Mouse (Mus musculus) thymus, adult 2 months (tissue): Measurements from ENCODE around the gene Ankrd24. TPM values are rescaled to one million over a fixed set of nuclear protein-coding genes. Genes with fewer than 3 reads are reported as not detected.

Experiments
- DNase-seq: peaks from one replicate; pipeline ENCODE4 v3.0.0; 2021
- H3K27ac ChIP-seq: fragments of 200-500 bp; 2 replicates; pipeline ENCODE4 v1.5.1; 2012; ENCODE audit warnings: low read length, control low read depth; ENCODE audit not compliant: control insufficient read depth, insufficient read depth
- H3K27me3 ChIP-seq: fragments of 200-500 bp; 2 replicates; pipeline ENCODE4 v1.6.1; 2012; ENCODE audit warnings: mild to moderate bottlenecking, low read length, moderate library complexity, mixed read lengths; ENCODE audit not compliant: control insufficient read depth, insufficient read depth
- H3K36me3 ChIP-seq: fragments of 200-500 bp; 2 replicates; pipeline ENCODE4 v1.6.1; 2012; ENCODE audit warnings: mild to moderate bottlenecking, low read length, moderate library complexity; ENCODE audit not compliant: control insufficient read depth, insufficient read depth
- H3K4me1 ChIP-seq: fragments of 200-500 bp; replicated peaks from 2 replicates; pipeline ENCODE4 v1.6.1; 2012; ENCODE audit warnings: low read length; ENCODE audit not compliant: control insufficient read depth, insufficient read depth
- H3K4me3 ChIP-seq: fragments of 200-500 bp; 2 replicates; pipeline ENCODE4 v1.5.1; 2012; ENCODE audit warnings: mild to moderate bottlenecking, low read length, control low read depth, moderate library complexity; ENCODE audit not compliant: control insufficient read depth, insufficient read depth
- CTCF ChIP-seq: fragments of 200-500 bp; IDR thresholded peaks from 2 replicates; pipeline ENCODE4 v1.5.1; 2012; ENCODE audit warnings: mild to moderate bottlenecking, control low read depth, low read length, moderate library complexity, borderline replicate concordance; ENCODE audit not compliant: control insufficient read depth, poor library complexity, insufficient read depth; ENCODE audit errors: extremely low read depth
- POLR2A ChIP-seq: fragments of 200-500 bp; IDR thresholded peaks from 2 replicates; pipeline ENCODE4 v1.6.1; 2012; ENCODE audit warnings: mild to moderate bottlenecking, low read length, control low read depth, moderate library complexity; ENCODE audit not compliant: control insufficient read depth, poor library complexity, insufficient read depth; ENCODE audit errors: extremely low read depth
- WGBS: fragments of 180-500 bp; shearing (Covaris S2); methylation state at CpG from one replicate; pipeline ENCODE4 v1.1.7; 2018; 5-methylcytosine and 5-hydroxymethylcytosine counted together
- polyA plus RNA-seq: library from polyadenylated mRNA; depleted of rRNA; stranded (reverse); fragments of >200 nt; gene quantifications from 2 replicates; pipeline ENCODE4 v1.2.3, GENCODE M21; 2012

The Ankrd24 gene
- polyA plus RNA-seq, 1 experiment: 19.1 TPM

GRCm38 (mm10) chr10:81615486-81615885 is 12.9 kb upstream of the Ankrd24 start:
- Histone ChIP-seq H3K27ac (no peak overlapping the region), H3K4me1 (no peaks in the 10 kb centered on the region), H3K36me3 (no peaks in the 10 kb centered on the region), H3K27me3 (no peaks in the 10 kb centered on the region), H3K4me3 (no peak overlapping the region)
- TF ChIP-seq CTCF (no peak), POLR2A (no peak)
- WGBS: 88% methylated on average over 6 of the region's 6 CpGs
- DNase-seq: no peak

DNA sequence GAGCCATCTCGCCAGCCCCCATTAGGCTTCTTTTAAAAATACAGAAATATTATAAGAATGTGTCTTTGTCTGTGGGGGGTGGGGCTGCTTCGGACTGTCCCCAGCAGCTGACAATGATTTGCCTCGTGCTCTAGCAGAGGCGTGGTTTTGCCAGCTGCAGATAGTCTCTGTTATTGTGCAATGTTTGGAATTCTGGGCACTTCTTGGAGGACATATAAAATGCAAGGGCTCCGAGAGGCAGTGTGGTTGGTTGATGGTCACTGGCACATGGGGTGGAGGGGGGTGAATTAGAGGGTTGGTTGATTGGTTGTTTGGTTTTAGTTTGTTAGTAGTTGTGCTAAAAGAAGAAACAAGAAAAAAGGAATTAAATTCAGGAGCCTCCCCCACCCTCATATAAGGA is 8.4 kb upstream of the Ankrd24 start:
- H3K4me1 ChIP-seq: no peaks in the 10 kb centered on the region
- 83% methylated on average over 5 of the region's 5 CpGs for WGBS
- TF ChIP-seq CTCF: no peak
- TF ChIP-seq POLR2A: no peak
- 0 out of 2 replicates have a peak, but pooled peaks cover 4% of the 10 kb centered on the region for H3K36me3 ChIP-seq
- no peak overlapping the region for H3K4me3 ChIP-seq
- H3K27ac ChIP-seq: no peak overlapping the region
- no peaks in the 10 kb centered on the region for H3K27me3 ChIP-seq
- no peak for DNase-seq

DNA sequence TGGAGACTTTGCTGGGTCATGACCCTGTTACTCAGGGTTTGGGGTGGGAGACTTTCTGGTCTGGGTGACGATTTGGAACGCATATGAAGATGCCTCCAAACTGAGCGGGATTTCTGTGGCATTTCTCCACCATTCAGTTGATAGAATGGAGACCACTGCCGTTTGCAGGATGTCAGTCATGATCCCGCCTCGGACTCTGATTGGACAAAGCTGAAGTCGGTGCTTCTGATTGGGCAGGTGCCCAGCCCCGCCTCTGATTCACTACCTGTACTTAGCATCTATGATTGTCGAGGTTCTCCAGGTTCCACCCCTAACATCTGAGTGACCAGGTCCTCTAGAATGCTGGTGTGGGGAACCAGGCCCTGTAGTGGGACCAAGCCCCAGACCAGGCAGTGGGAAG is 7.6 kb upstream of the Ankrd24 start:
- DNase-seq: no peak
- no peak for TF ChIP-seq CTCF
- TF ChIP-seq POLR2A: no peak
- Histone ChIP-seq H3K4me3 (no peak overlapping the region), H3K27ac (no peak overlapping the region), H3K27me3 (no peaks in the 10 kb centered on the region), H3K4me1 (no peaks in the 10 kb centered on the region), H3K36me3 (0 out of 2 replicates have a peak, but pooled peaks cover 4% of the 10 kb centered on the region)
- whole genome bisulfite sequencing: 83% methylated on average over 9 of the region's 9 CpGs

DNA sequence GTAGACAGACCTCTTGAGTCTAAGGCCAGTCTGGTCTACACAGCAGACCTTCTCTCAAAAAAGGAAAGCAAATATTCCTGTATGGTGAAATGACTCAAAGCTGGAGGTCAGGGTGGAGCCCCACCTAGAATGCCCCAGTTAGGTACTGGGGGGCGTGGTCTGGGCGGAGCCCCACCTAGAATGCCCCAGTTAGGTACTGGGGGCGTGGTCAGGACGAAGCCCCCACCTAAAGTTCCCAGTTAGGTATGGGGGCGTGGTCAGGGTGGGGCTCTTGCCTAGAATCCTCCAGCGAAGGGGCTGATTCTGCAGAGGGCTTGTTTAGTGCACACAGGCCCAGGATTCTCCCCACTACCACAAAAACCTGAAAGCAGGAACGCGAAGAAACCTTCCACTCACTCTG is 4.9 kb upstream of the Ankrd24 start:
- peaks cover 17% of the 10 kb centered on the region for H3K4me1 ChIP-seq
- H3K36me3 ChIP-seq: 0 out of 2 replicates have a peak, but pooled peaks cover 4% of the 10 kb centered on the region
- DNase-seq: no peak
- TF ChIP-seq POLR2A: no peak
- TF ChIP-seq CTCF: no peak
- H3K4me3 ChIP-seq: no peak overlapping the region
- H3K27me3 ChIP-seq: no peaks in the 10 kb centered on the region
- no peak overlapping the region for H3K27ac ChIP-seq
- WGBS: 95% methylated on average over 8 of the region's 8 CpGs

DNA sequence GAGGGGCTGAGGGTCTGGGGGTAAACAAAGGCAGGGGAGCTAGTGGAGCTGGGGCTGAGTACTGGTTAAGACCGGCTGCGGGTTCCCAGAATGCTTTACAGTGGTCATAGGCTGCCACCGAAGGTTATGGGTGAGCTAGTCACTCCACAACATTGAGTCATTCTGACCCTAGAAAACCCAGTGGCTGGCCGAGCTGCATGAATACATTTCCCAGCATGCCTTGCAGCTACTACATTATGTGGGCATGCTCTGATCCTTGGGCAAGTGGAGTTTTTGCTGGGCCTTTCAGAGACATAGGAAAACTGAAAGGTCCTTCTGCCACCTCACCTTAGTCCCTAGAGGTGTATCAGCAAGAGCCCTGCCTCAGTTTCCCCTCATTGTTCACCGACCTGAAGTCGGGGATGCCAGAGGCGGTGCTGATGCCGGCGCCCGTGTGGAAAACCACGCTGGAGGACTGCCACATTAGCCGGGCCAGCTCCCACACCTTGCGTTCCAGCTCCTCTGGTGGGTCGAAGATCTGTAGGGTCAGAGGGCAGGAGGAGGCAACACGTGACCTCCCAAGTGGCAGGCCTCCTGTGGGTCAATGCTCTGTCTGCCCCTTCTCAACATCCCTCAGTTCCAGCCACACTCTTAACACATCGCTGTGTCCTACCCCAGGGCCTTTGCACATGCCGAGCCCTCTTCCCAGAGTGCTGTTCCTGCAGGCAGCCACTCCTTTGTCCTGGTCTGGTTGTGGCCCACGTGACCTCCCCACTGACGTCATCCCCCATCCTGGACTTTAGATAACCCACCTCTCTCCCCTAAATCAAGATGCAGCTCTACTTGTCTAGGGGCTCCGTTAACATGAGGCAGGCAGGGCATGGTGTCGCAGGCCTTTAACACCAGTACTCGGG is 2.0 kb upstream of the Ankrd24 start:
- WGBS: 93% methylated on average over 22 of the region's 22 CpGs
- Histone ChIP-seq H3K27me3 (no peaks in the 10 kb centered on the region), H3K4me1 (peaks cover 17% of the 10 kb centered on the region), H3K4me3 (peak overlapping the region; percentile 81), H3K27ac (no peak overlapping the region; the same call in 1 of the 2 replicates), H3K36me3 (0 out of 2 replicates have a peak, but pooled peaks cover 4% of the 10 kb centered on the region)
- DNase-seq: no peak
- TF ChIP-seq POLR2A (no peak), CTCF (no peak)

DNA sequence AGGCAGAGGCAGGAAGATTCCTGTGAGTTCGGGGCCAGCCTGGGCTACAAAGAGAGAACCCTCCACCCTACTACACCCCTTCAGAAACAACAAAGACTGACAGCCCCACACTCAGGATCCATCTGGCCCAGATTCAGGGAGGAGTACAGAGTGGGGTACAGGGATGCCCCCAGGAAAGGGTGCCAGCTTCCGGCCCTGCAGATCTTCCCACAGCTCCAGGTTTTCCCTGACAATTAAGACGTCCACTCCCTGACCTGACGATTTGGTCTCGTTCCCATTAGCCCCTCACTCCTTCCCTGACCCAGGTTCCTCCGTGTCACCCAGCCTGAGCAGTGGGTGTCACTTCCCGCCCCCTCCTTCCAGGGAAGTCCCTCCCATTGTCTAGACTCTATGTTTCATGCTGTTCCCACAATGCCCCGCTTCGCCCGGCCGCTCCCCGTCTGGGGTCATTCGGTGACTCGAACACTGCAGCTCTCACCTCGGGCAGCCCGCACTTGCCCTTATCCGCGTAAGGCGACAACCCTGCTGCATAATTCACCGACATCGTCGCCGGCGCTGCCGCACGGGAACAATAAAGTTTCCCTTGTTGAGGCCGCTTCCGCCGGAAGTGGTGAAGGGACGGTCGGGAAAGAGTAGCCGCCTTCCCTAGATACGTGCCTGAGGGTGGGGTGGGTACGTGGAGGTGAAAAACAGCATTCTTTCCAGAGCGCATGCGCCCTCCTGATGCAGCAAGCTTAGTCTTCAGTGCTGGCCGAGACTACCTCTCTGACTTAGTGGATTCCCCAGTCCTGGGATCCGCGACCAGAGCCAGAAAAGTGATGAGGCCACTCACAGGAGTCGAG is 1.1 kb upstream of the Ankrd24 start, which contains the start of gene Sirt6:
TSS of gene Sirt6 (minus strand) at position 804 of the 842 bp plus-strand sequence.
- TF ChIP-seq CTCF: no peak
- peak; percentile 84 for TF ChIP-seq POLR2A
- H3K4me1 ChIP-seq: peaks cover 17% of the 10 kb centered on the region
- peak; percentile 91 for DNase-seq
- no peaks in the 10 kb centered on the region for H3K27me3 ChIP-seq
- peak within 1 kb of the TSS; percentile 77 for H3K27ac ChIP-seq
- 0 out of 2 replicates have a peak, but pooled peaks cover 4% of the 10 kb centered on the region for H3K36me3 ChIP-seq
- peak within 1 kb of the TSS; percentile 81 for H3K4me3 ChIP-seq
- WGBS: 4% methylated on average over 40 of the region's 40 CpGs
